Mouse (Mus musculus) intestine, embryonic 15.5 days (tissue): Measurements from ENCODE around the gene Smok3a. TPM values are rescaled to one million over a fixed set of nuclear protein-coding genes. Genes with fewer than 3 reads are reported as not detected.
"Not testable (repeated sequence)": the region's sequence is repeated elsewhere in the genome, so short reads cannot be mapped to it uniquely, and the experiment has no call there.

ENCODE experiments used
- ATAC-seq: fragments of 200-750 bp; cut with Nextera tagmentation; 2 replicates; pipeline ENCODE4 v1.8.0; 2017; ENCODE audit warnings: moderate TSS enrichment, moderate library complexity
- H3K27ac ChIP-seq: fragments of 300-500 bp; sonication (generic); 2 replicates; pipeline ENCODE4 v1.5.1; 2015; ENCODE audit warnings: mild to moderate bottlenecking, inconsistent platforms
- H3K27me3 ChIP-seq: fragments of 300-500 bp; sonication (generic); replicated peaks from 2 replicates; pipeline ENCODE4 v1.6.1; 2015; ENCODE audit warnings: inconsistent platforms
- H3K36me3 ChIP-seq: fragments of 300-500 bp; sonication (generic); 2 replicates; pipeline ENCODE4 v1.6.1; 2015; ENCODE audit warnings: inconsistent platforms
- H3K4me1 ChIP-seq: fragments of 300-500 bp; sonication (generic); replicated peaks from 2 replicates; pipeline ENCODE4 v1.6.1; 2015; ENCODE audit warnings: inconsistent platforms
- H3K4me2 ChIP-seq: fragments of 300-500 bp; sonication (generic); replicated peaks from 2 replicates; pipeline ENCODE4 v1.6.1; 2015; ENCODE audit warnings: mild to moderate bottlenecking, inconsistent platforms
- H3K4me3 ChIP-seq: fragments of 300-500 bp; sonication (generic); replicated peaks from 2 replicates; pipeline ENCODE4 v1.5.1; 2015; ENCODE audit warnings: inconsistent platforms
- H3K9ac ChIP-seq: fragments of 300-500 bp; sonication (generic); 2 replicates; pipeline ENCODE4 v1.6.1; 2015; ENCODE audit warnings: inconsistent platforms
- H3K9me3 ChIP-seq: fragments of 300-500 bp; sonication (generic); 2 replicates; pipeline ENCODE4 v1.6.1; 2016; ENCODE audit warnings: inconsistent platforms
- WGBS: fragments of 180-500 bp; shearing (Covaris S2); methylation state at CpG from one replicate; pipeline ENCODE4 v1.1.7; 2015; 5-methylcytosine and 5-hydroxymethylcytosine counted together
- polyA plus RNA-seq: library from polyadenylated mRNA; unstranded; fragments of >200 nt; fragmentation: Nextera tagmentation; extraction: Ambion mirVana; gene quantifications from 2 replicates; pipeline ENCODE4 v1.2.1, GENCODE M21; 2015

The Smok3a gene
- polyA plus RNA-seq, 1 experiment from 2014 or later = not detected

DNA sequence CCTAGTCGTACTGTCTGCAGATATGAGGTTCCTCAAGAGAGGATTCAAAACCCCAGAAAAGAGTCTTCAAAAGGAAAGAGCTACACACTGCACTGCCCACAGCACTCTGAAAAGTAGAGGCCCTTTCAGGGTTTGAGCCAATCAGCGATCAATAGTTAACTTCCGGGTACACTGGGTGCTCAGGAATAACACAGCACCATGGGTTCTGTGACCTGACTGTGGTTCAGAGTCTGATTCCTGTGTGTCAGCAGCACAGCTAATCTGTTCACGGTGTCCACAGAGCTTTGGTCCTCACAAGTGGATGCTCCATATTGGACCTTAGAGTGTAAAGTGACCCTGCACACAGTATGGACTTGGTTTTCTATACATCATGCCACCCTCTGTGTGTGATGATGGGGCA, 1.5 kb upstream of the Smok3a start:
- not testable (repeated sequence) for H3K4me2 ChIP-seq, H3K27me3 ChIP-seq, H3K9ac ChIP-seq, ATAC-seq, H3K36me3 ChIP-seq, H3K9me3 ChIP-seq, H3K4me3 ChIP-seq, H3K27ac ChIP-seq, H3K4me1 ChIP-seq
- 86% methylated on average over 4 of the region's 4 CpGs for WGBS

DNA sequence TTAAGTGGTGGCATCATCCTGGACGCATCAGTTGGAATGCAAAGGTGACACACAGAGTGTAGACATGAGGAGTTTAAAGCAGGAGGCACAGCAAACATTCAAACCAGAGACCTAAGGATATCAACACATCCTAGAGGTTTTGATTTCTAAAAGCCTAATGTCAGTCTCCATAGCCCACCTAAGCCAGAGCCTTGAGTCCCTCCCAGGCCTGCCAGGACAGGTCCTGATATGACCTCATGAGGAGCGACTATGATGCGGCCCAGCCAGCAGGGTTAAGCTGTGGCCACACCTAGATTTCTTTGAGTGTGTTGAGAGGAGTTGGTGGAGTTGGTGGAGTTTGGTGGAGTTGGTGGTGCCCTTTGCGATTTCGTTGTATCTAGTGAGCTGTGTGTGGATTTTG, 31.8 kb downstream of the Smok3a start, which contains the start of gene Smok3c:
Gene Smok3c (plus strand): TSS at position 301 of the 400 bp plus-strand sequence.
- not testable (repeated sequence) for H3K4me1 ChIP-seq, H3K9ac ChIP-seq, ATAC-seq, H3K36me3 ChIP-seq, H3K9me3 ChIP-seq, H3K27ac ChIP-seq, H3K4me3 ChIP-seq, H3K4me2 ChIP-seq, H3K27me3 ChIP-seq
- no CpG with 5 or more reads among the region's 5 CpGs for WGBS

DNA sequence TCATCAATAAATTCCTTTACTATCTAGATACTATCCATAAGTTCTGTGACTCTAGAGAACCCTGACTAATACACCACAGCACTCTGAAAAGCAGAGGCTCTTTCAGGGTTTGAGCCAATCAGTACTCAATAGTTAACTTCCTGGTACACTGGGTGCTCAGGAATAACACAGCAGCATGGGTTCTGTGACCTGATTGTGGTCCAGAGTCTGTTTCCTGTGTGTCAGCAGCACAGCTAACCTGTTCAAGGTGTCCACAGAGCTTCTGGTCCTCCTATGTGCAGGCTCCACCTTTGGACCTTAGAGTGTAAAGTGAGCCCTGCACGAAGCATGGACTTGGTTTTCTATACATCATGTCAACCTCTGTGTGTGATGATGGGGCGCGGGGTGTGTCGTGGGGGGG, 52.7 kb downstream of the Smok3a start:
- ATAC-seq = no peak
- no peak overlapping the region for H3K4me3 ChIP-seq
- no peak overlapping the region for H3K4me2 ChIP-seq
- no peaks in the 10 kb centered on the region for H3K4me1 ChIP-seq
- H3K9me3 ChIP-seq = no peaks in the 10 kb centered on the region
- H3K9ac ChIP-seq = no peak overlapping the region
- H3K27ac ChIP-seq = no peak overlapping the region
- 91% methylated on average over 4 of the region's 4 CpGs for WGBS
- H3K27me3 ChIP-seq = no peaks in the 10 kb centered on the region
- no peaks in the 10 kb centered on the region for H3K36me3 ChIP-seq

DNA sequence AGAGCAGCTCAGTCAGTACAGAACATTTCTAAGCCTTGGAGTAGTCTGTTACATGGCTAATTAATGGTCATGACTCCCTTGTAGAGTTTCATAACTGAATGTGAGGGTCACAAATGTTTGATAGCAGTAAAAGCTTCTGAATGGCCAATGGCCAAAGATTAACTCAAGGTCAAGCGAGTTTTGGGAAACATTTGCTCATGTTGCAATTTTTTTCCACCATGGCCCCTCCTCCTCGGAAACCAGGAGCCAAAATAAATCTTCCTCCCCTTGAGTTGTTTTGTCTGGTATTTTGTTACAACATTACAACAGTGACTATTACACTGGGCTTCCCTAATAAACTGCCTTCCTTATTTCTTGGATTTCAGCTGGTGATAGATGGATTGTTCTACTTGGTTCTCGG, 54.6 kb downstream of the Smok3a start:
- Histone ChIP-seq H3K36me3 (no peaks in the 10 kb centered on the region), H3K27ac (no peak overlapping the region), H3K27me3 (no peaks in the 10 kb centered on the region), H3K4me1 (no peaks in the 10 kb centered on the region), H3K9me3 (no peaks in the 10 kb centered on the region), H3K4me3 (no peak overlapping the region), H3K4me2 (no peak overlapping the region), H3K9ac (no peak overlapping the region)
- ATAC-seq = no peak
- WGBS = 69% methylated on average over 3 of the region's 3 CpGs

DNA sequence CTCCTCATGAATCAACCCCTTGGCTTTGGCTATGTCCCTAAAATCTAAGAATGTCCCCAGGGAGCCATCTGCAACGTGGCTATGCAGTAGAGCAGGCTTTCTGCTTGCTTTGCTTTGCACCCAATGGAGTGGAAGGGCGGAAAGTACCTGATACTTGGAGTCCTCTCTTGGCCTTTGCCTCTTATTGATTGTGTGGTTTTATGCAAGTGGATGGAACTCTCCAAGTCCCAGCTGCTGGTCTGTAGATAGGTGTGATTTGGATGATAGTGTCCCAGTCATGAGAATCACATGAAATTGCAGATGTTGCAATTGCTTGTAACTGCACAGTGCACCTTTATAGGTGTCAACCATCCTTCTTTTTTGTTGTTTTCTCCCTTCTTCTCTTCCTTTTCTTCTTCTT, 55.1 kb downstream of the Smok3a start:
- 60% methylated on average over 2 of the region's 2 CpGs for WGBS
- no peak for ATAC-seq
- Histone ChIP-seq H3K4me2 (no peak overlapping the region), H3K4me3 (no peak overlapping the region), H3K4me1 (no peaks in the 10 kb centered on the region), H3K9me3 (no peaks in the 10 kb centered on the region), H3K9ac (no peak overlapping the region), H3K27ac (no peak overlapping the region), H3K27me3 (no peaks in the 10 kb centered on the region), H3K36me3 (no peaks in the 10 kb centered on the region)

DNA sequence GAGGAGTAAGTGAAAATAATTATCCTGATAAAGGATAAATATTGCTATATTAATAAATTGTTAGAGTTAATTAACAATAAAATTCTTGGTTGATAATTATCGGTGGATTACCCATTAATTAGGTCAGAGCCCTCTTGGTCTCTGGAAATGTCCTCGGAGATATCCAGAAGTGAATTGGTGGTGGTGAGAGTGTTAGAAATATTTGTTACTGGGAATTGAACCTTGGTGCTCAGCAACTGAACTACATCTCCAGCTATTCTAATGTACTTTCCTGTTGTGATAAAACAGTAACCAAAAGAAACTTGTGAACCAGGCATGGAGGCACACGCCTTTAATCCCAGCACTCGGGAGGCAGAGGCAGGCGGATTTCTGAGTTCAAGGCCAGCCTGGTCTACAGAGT, 59.4 kb downstream of the Smok3a start:
- 88% methylated on average over 5 of the region's 5 CpGs for WGBS
- Histone ChIP-seq H3K4me1 (no peaks in the 10 kb centered on the region), H3K9me3 (no peaks in the 10 kb centered on the region), H3K9ac (no peak overlapping the region), H3K27ac (no peak overlapping the region), H3K4me2 (no peak overlapping the region), H3K4me3 (no peak overlapping the region), H3K36me3 (no peaks in the 10 kb centered on the region), H3K27me3 (no peaks in the 10 kb centered on the region)
- no peak for ATAC-seq

DNA sequence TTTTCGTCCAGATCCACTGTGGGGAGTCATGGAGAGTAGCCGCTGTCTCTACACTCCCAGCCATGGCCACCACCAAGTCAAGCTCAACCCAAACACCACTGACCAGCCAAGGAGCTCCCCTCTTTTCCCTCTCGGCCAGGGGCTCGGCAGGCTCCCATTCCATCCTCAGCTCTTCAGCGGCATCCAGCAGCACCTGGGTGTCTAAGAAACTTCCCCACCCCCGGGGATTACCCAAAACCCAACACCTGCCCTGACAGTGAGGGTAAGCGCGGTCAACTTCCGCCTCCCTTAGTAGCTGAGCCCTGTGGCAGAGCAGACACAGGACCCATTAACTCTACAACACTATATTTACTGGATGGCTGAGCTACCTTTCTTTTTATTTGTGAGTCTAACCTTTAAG, 60.4 kb downstream of the Smok3a start:
- H3K36me3 ChIP-seq = no peaks in the 10 kb centered on the region
- no peak overlapping the region for H3K27ac ChIP-seq
- no peaks in the 10 kb centered on the region for H3K4me1 ChIP-seq
- ATAC-seq = no peak
- no peak overlapping the region for H3K4me2 ChIP-seq
- H3K27me3 ChIP-seq = no peaks in the 10 kb centered on the region
- no peak overlapping the region for H3K4me3 ChIP-seq
- H3K9me3 ChIP-seq = no peaks in the 10 kb centered on the region
- WGBS = 84% methylated on average over 9 of the region's 9 CpGs
- no peak overlapping the region for H3K9ac ChIP-seq

DNA sequence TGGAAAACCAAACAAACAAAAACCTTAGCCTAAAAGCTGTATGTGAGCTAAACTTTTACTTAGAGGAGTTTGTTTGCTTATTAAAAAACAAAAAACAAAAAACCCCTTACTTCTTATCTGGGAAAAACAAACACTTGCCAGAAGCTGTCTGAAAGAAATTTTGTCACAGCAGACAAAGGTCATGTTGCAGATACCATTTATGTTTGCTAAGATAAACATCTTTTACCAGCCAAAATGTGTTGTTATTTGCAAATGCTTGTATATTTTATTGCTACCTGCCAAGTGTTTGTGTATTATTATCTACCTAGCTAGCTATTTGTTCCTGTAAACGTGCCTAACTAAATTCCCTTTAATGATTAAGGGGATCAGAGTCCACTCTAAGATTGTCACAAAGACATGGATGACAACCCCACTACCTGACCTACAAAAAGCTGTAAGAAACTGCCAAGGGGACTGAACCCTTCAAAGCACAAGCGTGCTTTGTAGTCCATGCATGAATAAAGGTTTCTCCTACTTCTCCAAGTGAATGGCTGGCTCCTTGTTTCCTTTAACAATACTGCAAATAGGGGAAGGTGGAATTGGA, 62.3 kb downstream of the Smok3a start:
- H3K4me3 ChIP-seq = no peak overlapping the region
- no peak overlapping the region for H3K27ac ChIP-seq
- no peaks in the 10 kb centered on the region for H3K4me1 ChIP-seq
- H3K36me3 ChIP-seq = no peaks in the 10 kb centered on the region
- no peak overlapping the region for H3K9ac ChIP-seq
- no peak overlapping the region for H3K4me2 ChIP-seq
- no peak for ATAC-seq
- 50% methylated on average over 2 of the region's 2 CpGs for WGBS
- H3K27me3 ChIP-seq = no peaks in the 10 kb centered on the region
- H3K9me3 ChIP-seq = no peaks in the 10 kb centered on the region

DNA sequence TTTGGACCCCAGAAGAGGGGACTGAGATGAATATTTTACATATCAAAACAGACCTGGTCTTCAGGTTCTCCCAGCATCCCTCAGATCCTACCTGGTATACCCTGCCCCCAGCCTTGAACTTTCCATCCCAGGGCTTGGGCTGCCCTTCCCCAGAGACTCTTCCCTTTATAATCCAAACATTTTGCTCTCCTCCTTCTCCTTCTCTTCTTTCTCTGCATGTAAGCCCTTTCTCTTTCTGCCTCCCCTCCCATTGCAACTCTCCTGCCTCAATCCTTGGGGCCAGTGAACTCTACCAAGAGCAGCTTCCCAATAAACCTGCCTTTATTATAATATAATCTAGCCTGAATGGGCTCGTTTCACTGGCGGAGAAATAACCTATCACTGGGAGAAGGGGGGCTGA, 62.9 kb downstream of the Smok3a start:
- no peak for ATAC-seq

More for the DNA sequence above, 62.9 kb downstream of the Smok3a start:
- Histone ChIP-seq H3K36me3 (no peaks in the 10 kb centered on the region), H3K27me3 (no peaks in the 10 kb centered on the region), H3K4me3 (no peak overlapping the region), H3K4me2 (no peak overlapping the region), H3K9ac (no peak overlapping the region), H3K4me1 (no peaks in the 10 kb centered on the region), H3K9me3 (no peaks in the 10 kb centered on the region), H3K27ac (no peak overlapping the region)
- WGBS = 91% methylated on average over 2 of the region's 2 CpGs

Other genes starting within 250 kb of the Smok3a start
- 22.3 and 22.7 TPM in 2 replicates for gene Ppp1r35, start 242.4 kb upstream of the Smok3a start, polyA plus RNA-seq
- gene Mepce, start 233.6 kb upstream of the Smok3a start, polyA plus RNA-seq = 8.9 and 9.2 TPM in 2 replicates
- gene Zcwpw1, start 233.5 kb upstream of the Smok3a start, polyA plus RNA-seq = 13.6 and 15.6 TPM in 2 replicates
- gene Pilra, start 185.0 kb upstream of the Smok3a start, polyA plus RNA-seq = 2.5 and 2.9 TPM in 2 replicates
- gene Pilrb1, start 163.2 kb upstream of the Smok3a start, polyA plus RNA-seq = 1.1 and 2.8 TPM in 2 replicates
- gene Pilrb2, start 149.4 kb upstream of the Smok3a start, polyA plus RNA-seq = 0.74 and 1.2 TPM in 2 replicates
- 32.9 and 33.1 TPM in 2 replicates for gene Cyp3a13, start 99.6 kb upstream of the Smok3a start, polyA plus RNA-seq
- gene Gjc3, start 58.2 kb upstream of the Smok3a start, polyA plus RNA-seq = 0.64 and 0.81 TPM in 2 replicates
- 0.14 and 0.25 TPM in 2 replicates for gene Azgp1, start 39.7 kb upstream of the Smok3a start, polyA plus RNA-seq
- not detected in 2 replicates for gene Smok3b, start 168 bp downstream of the Smok3a start, polyA plus RNA-seq
- gene Smok3c, start 31.9 kb downstream of the Smok3a start, polyA plus RNA-seq = not detected in 2 replicates
- 13.7 and 15.0 TPM in 2 replicates for gene Zkscan1, start 63.8 kb downstream of the Smok3a start, polyA plus RNA-seq
- 43.3 and 45.9 TPM in 2 replicates for gene Zscan21, start 95.6 kb downstream of the Smok3a start, polyA plus RNA-seq
- 15.8 and 16.4 TPM in 2 replicates for gene Zfp113, start 134.5 kb downstream of the Smok3a start, polyA plus RNA-seq
- 276 and 300 TPM in 2 replicates for gene Cops6, start 139.8 kb downstream of the Smok3a start, polyA plus RNA-seq
- 19.8 and 20.6 TPM in 2 replicates for gene Ap4m1, start 150.7 kb downstream of the Smok3a start, polyA plus RNA-seq
- 153 and 165 TPM in 2 replicates for gene Mcm7, start 151.2 kb downstream of the Smok3a start, polyA plus RNA-seq
- 67.8 and 70.0 TPM in 2 replicates for gene Taf6, start 166.2 kb downstream of the Smok3a start, polyA plus RNA-seq
- gene Cnpy4, start 166.2 kb downstream of the Smok3a start, polyA plus RNA-seq = 37.0 and 38.8 TPM in 2 replicates
- gene Mblac1, start 173.1 kb downstream of the Smok3a start, polyA plus RNA-seq = 7.5 TPM in 2 replicates
- gene Nxpe5, start 204.6 kb downstream of the Smok3a start, polyA plus RNA-seq = not detected in 2 replicates
- 80.6 and 90.1 TPM in 2 replicates for gene Lamtor4, start 234.2 kb downstream of the Smok3a start, polyA plus RNA-seq
- gene BC037034, start 242.8 kb downstream of the Smok3a start, polyA plus RNA-seq = 4.8 and 5.1 TPM in 2 replicates